Mouse (Mus musculus): Measurements from ENCODE around the gene Pld3.

DNA sequence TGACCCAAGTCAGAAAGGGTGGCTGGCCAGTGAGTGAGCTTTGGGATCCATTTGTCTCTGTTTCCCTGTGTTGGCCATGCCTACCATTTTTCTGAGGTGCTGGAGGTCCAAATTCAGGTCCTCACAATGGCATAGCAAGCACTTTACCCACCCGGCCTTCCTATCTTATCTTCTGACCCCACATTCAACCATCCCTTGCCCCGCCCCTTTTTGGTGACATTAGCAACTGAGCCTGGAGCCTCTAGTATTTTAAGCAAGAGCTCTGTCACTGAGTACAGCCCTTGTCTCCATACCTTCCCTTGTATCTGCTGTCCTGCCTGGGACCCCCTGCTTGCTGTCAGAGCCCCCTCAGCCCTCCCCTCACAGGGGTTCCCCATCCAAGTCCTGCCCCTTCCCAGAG, 17.6 kb downstream of the Pld3 start:
- TF ChIP-seq CTCF (IDR thresholded peaks at IDR 0.05 in 2 of 3, conservative IDR thresholded peaks at IDR 0.05 in 1 of 3; ENCODE audit: control insufficient read depth in 1 of 3, insufficient read depth in 1 of 3, low read depth in 2 of 3, low read length in 3 of 3, poor library complexity in 1 of 3, severe bottlenecking in 1 of 3): no peak
- TF ChIP-seq MYC (IDR thresholded peaks at IDR 0.05; ENCODE audit: low read depth, low read length): no peak
- no peak for TF ChIP-seq HCFC1 (IDR thresholded peaks at IDR 0.05; ENCODE audit: low read depth, low read length)
- TF ChIP-seq POLR2A (IDR thresholded peaks at IDR 0.05; ENCODE audit: control insufficient read depth in 1 of 2, insufficient read depth in 1 of 2, low read depth in 1 of 2, low read length in 2 of 2, poor library complexity in 1 of 2): no peak
- TF ChIP-seq JUND (IDR thresholded peaks at IDR 0.05; ENCODE audit: low read depth, low read length): no peak
- TF ChIP-seq EP300 (IDR thresholded peaks at IDR 0.05; ENCODE audit: low read depth in 1 of 2, low read length in 2 of 2): peak in 1 of 2 experiments; percentile 50; a peak in 2 of 4 replicates
- TF ChIP-seq SIN3A (IDR thresholded peaks at IDR 0.05; ENCODE audit: low read length): 0 out of 2 replicates have a peak, but pooled peaks have one; percentile 25
